14 mouse cellular contexts compared by ENCODE assay signal in genomic region chr9:26924146-26924545, GRCm38 (mm10). TPM values are rescaled to one million over a fixed set of nuclear protein-coding genes. Genes with fewer than 3 reads are reported as not detected.
DNase-seq lines count a peak whose midpoint lies in the region; ATAC-seq and TF ChIP-seq lines count a peak whose summit lies in the region.
"Had no signal": no experiment of that assay in that cellular context is flagged by ENCODE, and none has a peak within 500 bp of the region (broad histone marks: within the 10 kb centered on the region; RNA-seq: fewer than 3 reads in every experiment).

No protein-coding gene starts in this region.

- H3K4me3 ChIP-seq in lung, adult 2 months (replicated peaks; ENCODE audit: extremely low read depth, low read depth, low read length), result no peak overlapping the region
- no peak overlapping the region for H3K4me3 ChIP-seq in forebrain, embryonic 11.5 days (ENCODE audit: low read depth, low read length)
- H3K4me3 ChIP-seq: limb, embryonic 15.5 days had no signal

- H3K4me2 ChIP-seq in forebrain, embryonic 11.5 days (ENCODE audit: low read depth, low read length, severe bottlenecking), result no peak overlapping the region
- H3K4me2 ChIP-seq: limb, embryonic 15.5 days had no signal

- no peak for ATAC-seq in forebrain, embryonic 11.5 days (replicated peaks; ENCODE audit: low FRiP score)

- no peaks in the 10 kb centered on the region for H3K9me3 ChIP-seq in forebrain, embryonic 11.5 days (ENCODE audit: control insufficient read depth, low read length)
- H3K9me3 ChIP-seq: limb, embryonic 15.5 days had no signal

- TF ChIP-seq CTCF in lung, adult 2 months (IDR thresholded peaks at IDR 0.05; ENCODE audit: insufficient read depth, low read length), result no peak

- 15% methylated on average over 3 of the region's 3 CpGs for WGBS in lung, adult 2 months
- WGBS in forebrain, embryonic 11.5 days, result 90% methylated on average over 3 of the region's 3 CpGs

- H3K9ac ChIP-seq in forebrain, embryonic 11.5 days (ENCODE audit: low read length), result no peak overlapping the region
- H3K9ac ChIP-seq: limb, embryonic 15.5 days had no signal

- H3K27me3 ChIP-seq in forebrain, embryonic 11.5 days (ENCODE audit: control insufficient read depth, insufficient read depth, low read length), result no peaks in the 10 kb centered on the region
- H3K27me3 ChIP-seq: limb, embryonic 15.5 days had no signal

- no peak for TF ChIP-seq POLR2A in lung, adult 2 months (IDR thresholded peaks at IDR 0.05; ENCODE audit: borderline replicate concordance, extremely low read depth, low read depth, low read length)

- H3K36me3 ChIP-seq in forebrain, embryonic 11.5 days (ENCODE audit: control insufficient read depth, insufficient read depth, low read length), result no peaks in the 10 kb centered on the region
- H3K36me3 ChIP-seq: limb, embryonic 15.5 days had no signal

- H3K27ac ChIP-seq in forebrain, embryonic 11.5 days (ENCODE audit: low read depth, low read length), result no peak overlapping the region
- H3K27ac ChIP-seq: limb, embryonic 15.5 days had no signal

- peaks cover 6% of the 10 kb centered on the region; the same call in 1 of the 2 replicates for H3K4me1 ChIP-seq in lung, adult 2 months (ENCODE audit: control insufficient read depth, insufficient read depth, low read length)
- H3K4me1 ChIP-seq in forebrain, embryonic 11.5 days (replicated peaks; ENCODE audit: control insufficient read depth, insufficient read depth, low read length), result no peaks in the 10 kb centered on the region
- H3K4me1 ChIP-seq: limb, embryonic 15.5 days had no signal

- DNase-seq in gastrocnemius, postnatal 10 days, result peak; percentile 9
- no peak for DNase-seq in gastrocnemius, postnatal 4 days (ENCODE audit: low spot score in 2 of 2)
- peak; percentile 31 for DNase-seq in ovary, adult 18-20 months (ENCODE audit: low spot score)
- no peak for DNase-seq in ovary, postnatal 10 days (ENCODE audit: low spot score)
- DNase-seq in lung, adult 2 months, result peak; percentile 22
- no peak for DNase-seq in embryo, embryonic 10 days (ENCODE audit: low spot score)
- no peak for DNase-seq in forebrain, embryonic 11.5 days (ENCODE audit: low spot score)
- no peak for DNase-seq in right cerebral cortex, postnatal 14 days

RNA-seq across cellular contexts. Expression of gene Gm1110, which starts 1.2 kb away (rescaled TPM):
- not detected for total RNA-seq in gastrocnemius, postnatal 10 days (2021)
- total RNA-seq in gastrocnemius, postnatal 4 days (2021), result not detected
- polyA plus RNA-seq in lung, adult 2 months (2012; rRNA removed), result 0.19 TPM in 1 of 2 replicates, not detected in the other
- not detected in 2 replicates for polyA plus RNA-seq in forebrain, embryonic 11.5 days (2014; fragmentation: Nextera tagmentation; extraction: Ambion mirVana)
- total RNA-seq: adrenal gland, postnatal 4 days; gastrocnemius, adult 8-10 months; heart, postnatal 36 days; layer of hippocampus, adult 8-10 months; neutrophil, adult 5-6 weeks had no signal

Comparison
In these comparisons a context has a peak if more than half of its experiments do, and no peak if none do; other contexts are left out.
1. DNase-seq: peak in gastrocnemius, postnatal 10 days (single experiment), ovary, adult 18-20 months (single experiment) and lung, adult 2 months (single experiment); none in gastrocnemius, postnatal 4 days (0 of 2), ovary, postnatal 10 days (single experiment), embryo, embryonic 10 days (single experiment), forebrain, embryonic 11.5 days (single experiment) and right cerebral cortex, postnatal 14 days (single experiment).